Mouse (Mus musculus) layer of hippocampus, adult 6 months (tissue): ENCODE measurements around the gene Spata48. TPM values are rescaled to one million over a fixed set of nuclear protein-coding genes. Genes with fewer than 3 reads are reported as not detected.

Source experiments
- long read RNA-seq, 2 experiments: library from polyadenylated mRNA; unstranded; transcript quantifications; one replicate each; pipeline ENCODE4 v2.0.0; 2019 to 2020
- polyA plus RNA-seq: library from polyadenylated mRNA; unstranded; fragments of <200 nt; fragmentation: Nextera tagmentation; gene quantifications from 2 replicates; pipeline ENCODE4 v1.2.3, GENCODE M21; 2021

Gene Spata48
- polyA plus RNA-seq = not detected in 2 replicates
- long read RNA-seq, experiment 1, partial matches to known transcripts = 0 of 3 reads
- long read RNA-seq, experiment 1, other reads (novel, unspliced or antisense) = 3 of 3 reads
- long read RNA-seq, experiment 2, partial matches to known transcripts = 0 of 7 reads
- long read RNA-seq, experiment 2, other reads (novel, unspliced or antisense) = 7 of 7 reads

GRCm38 (mm10) chr11:11461635-11462560 is at the start of gene Spata48, which contains the start of gene Zpbp:
Gene Spata48 (plus strand): TSS chr11:11462094.
Gene Zpbp (minus strand): TSS chr11:11462408.

Other genes starting within 250 kb of the Spata48 start
- 0.15 and 0.25 TPM in 2 replicates for gene Zpbp, start 314 bp downstream of the Spata48 start, polyA plus RNA-seq
- not detected in 2 replicates for gene 4930512M02Rik, start 165.7 kb downstream of the Spata48 start, polyA plus RNA-seq
- 1.0 and 1.6 TPM in 2 replicates for gene Ikzf1, start 222.9 kb downstream of the Spata48 start, polyA plus RNA-seq